Mouse (Mus musculus): ENCODE data around the gene Gm17428. TPM values are rescaled to one million over a fixed set of nuclear protein-coding genes. Genes with fewer than 3 reads are reported as not detected.
"Not testable (repeated sequence)": the region's sequence is repeated elsewhere in the genome, so short reads cannot be mapped to it uniquely, and the experiment has no call there.

The Gm17428 gene
- total RNA-seq (2014; fragmentation: Nextera tagmentation) (not detected in 2 replicates), total RNA-seq (2017) (not detected in 2 replicates)

GRCm38 (mm10) chr14:54976633-54977032, at the start of gene Gm17428:
Gm17428 (plus strand) TSS chr14:54976933.
- ATAC-seq (replicated peaks; ENCODE audit: low FRiP score, low TSS enrichment, poor library complexity, severe bottlenecking): no peak

GRCm38 (mm10) chr14:54927296-54927695, 49.4 kb upstream of the Gm17428 start:
- ATAC-seq (replicated peaks; ENCODE audit: low FRiP score, low TSS enrichment, poor library complexity, severe bottlenecking): no peak

- ATAC-seq (replicated peaks; ENCODE audit: low FRiP score, low TSS enrichment, poor library complexity, severe bottlenecking): no peak
Measured at GRCm38 (mm10) chr14:54929801-54930200, 46.9 kb upstream of the Gm17428 start.

GRCm38 (mm10) chr14:54930431-54930830, 46.3 kb upstream of the Gm17428 start:
- ATAC-seq (replicated peaks; ENCODE audit: low FRiP score, low TSS enrichment, poor library complexity, severe bottlenecking): no peak

- ATAC-seq (replicated peaks; ENCODE audit: low FRiP score, low TSS enrichment, poor library complexity, severe bottlenecking): no peak
Measured at GRCm38 (mm10) chr14:54932645-54933150, 44.0 kb upstream of the Gm17428 start, which contains the start of gene Il25. Il25 (plus strand) TSS chr14:54932695.

- ATAC-seq (replicated peaks; ENCODE audit: low FRiP score, low TSS enrichment, poor library complexity, severe bottlenecking): no peak
Measured at GRCm38 (mm10) chr14:54935904-54936830, 40.6 kb upstream of the Gm17428 start, which contains the start of gene Cmtm5. Cmtm5 (plus strand) TSS chr14:54936261.

GRCm38 (mm10) chr14:54936831-54937160, 39.9 kb upstream of the Gm17428 start:
- ATAC-seq (replicated peaks; ENCODE audit: low FRiP score, low TSS enrichment, poor library complexity, severe bottlenecking): no peak

- ATAC-seq (replicated peaks; ENCODE audit: low FRiP score, low TSS enrichment, poor library complexity, severe bottlenecking): no peak
Measured at GRCm38 (mm10) chr14:54937361-54938182, 39.2 kb upstream of the Gm17428 start.

- ATAC-seq (replicated peaks; ENCODE audit: low FRiP score, low TSS enrichment, poor library complexity, severe bottlenecking): no peak
Measured at GRCm38 (mm10) chr14:54938431-54939219, 38.1 kb upstream of the Gm17428 start.

GRCm38 (mm10) chr14:54939434-54940175, 37.1 kb upstream of the Gm17428 start:
- ATAC-seq (replicated peaks; ENCODE audit: low FRiP score, low TSS enrichment, poor library complexity, severe bottlenecking): peak; percentile 66

GRCm38 (mm10) chr14:54940176-54940530, 36.6 kb upstream of the Gm17428 start:
- no peak for ATAC-seq (replicated peaks; ENCODE audit: low FRiP score, low TSS enrichment, poor library complexity, severe bottlenecking)

GRCm38 (mm10) chr14:54941024-54941978, 35.4 kb upstream of the Gm17428 start:
- no peak for ATAC-seq (replicated peaks; ENCODE audit: low FRiP score, low TSS enrichment, poor library complexity, severe bottlenecking)

- ATAC-seq (replicated peaks; ENCODE audit: low FRiP score, low TSS enrichment, poor library complexity, severe bottlenecking): no peak
Measured at GRCm38 (mm10) chr14:54942479-54942878, 34.3 kb upstream of the Gm17428 start.

- ATAC-seq (replicated peaks; ENCODE audit: low FRiP score, low TSS enrichment, poor library complexity, severe bottlenecking): no peak
Measured at GRCm38 (mm10) chr14:54943971-54944370, 32.8 kb upstream of the Gm17428 start.

GRCm38 (mm10) chr14:54944939-54945338, 31.8 kb upstream of the Gm17428 start:
- no peak for ATAC-seq (replicated peaks; ENCODE audit: low FRiP score, low TSS enrichment, poor library complexity, severe bottlenecking)

- no peak for ATAC-seq (replicated peaks; ENCODE audit: low FRiP score, low TSS enrichment, poor library complexity, severe bottlenecking)
Measured at GRCm38 (mm10) chr14:54945975-54946704, 30.6 kb upstream of the Gm17428 start.

- not testable (repeated sequence) for ATAC-seq (replicated peaks; ENCODE audit: low FRiP score, low TSS enrichment, poor library complexity, severe bottlenecking)
Measured at GRCm38 (mm10) chr14:54947008-54947407, 29.7 kb upstream of the Gm17428 start.
